Mouse (Mus musculus): ENCODE data around the gene Chp2. TPM values are rescaled to one million over a fixed set of nuclear protein-coding genes. Genes with fewer than 3 reads are reported as not detected.

Gene Chp2
- 119 and 275 TPM in 2 replicates for polyA plus RNA-seq (2012; rRNA removed)

- DNase-seq (ENCODE audit: low read depth, low spot score) = peak; percentile 62
- WGBS = 6% methylated on average over 20 of the region's 20 CpGs
These were observed at the start of gene Chp2 for GRCm38 (mm10) chr7:122219315-122219801. Gene Chp2 (plus strand): TSS chr7:122219496.

GRCm38 (mm10) chr7:122170705-122171104, 48.6 kb upstream of the Chp2 start:
- 84% methylated on average over 6 of the region's 6 CpGs for WGBS
- DNase-seq (ENCODE audit: low read depth, low spot score) = no peak

GRCm38 (mm10) chr7:122171613-122172012, 47.7 kb upstream of the Chp2 start:
- no peak for DNase-seq (ENCODE audit: low read depth, low spot score)

GRCm38 (mm10) chr7:122180720-122181119, 38.6 kb upstream of the Chp2 start:
- no peak for DNase-seq (ENCODE audit: low read depth, low spot score)
- 92% methylated on average over 7 of the region's 7 CpGs for WGBS

More at GRCm38 (mm10) chr7:122171613-122172012, 47.7 kb upstream of the Chp2 start:
- WGBS = 70% methylated on average over 10 of the region's 10 CpGs

GRCm38 (mm10) chr7:122184569-122184968, 34.7 kb upstream of the Chp2 start:
- WGBS = 30% methylated on average over 5 of the region's 5 CpGs
- DNase-seq (ENCODE audit: low read depth, low spot score) = peak; percentile 67

GRCm38 (mm10) chr7:122186043-122186442, 33.3 kb upstream of the Chp2 start, which contains the start of gene Ern2:
Gene Ern2 (minus strand): TSS chr7:122186207.
- 7% methylated on average over 17 of the region's 17 CpGs for WGBS
- DNase-seq (ENCODE audit: low read depth, low spot score) = no peak

GRCm38 (mm10) chr7:122189484-122189883, 29.8 kb upstream of the Chp2 start:
- no peak for DNase-seq (ENCODE audit: low read depth, low spot score)
- WGBS = 36% methylated on average over 7 of the region's 7 CpGs

- WGBS = 78% methylated on average over 10 of the region's 10 CpGs
- no peak for DNase-seq (ENCODE audit: low read depth, low spot score)
These were observed 28.2 kb upstream of the Chp2 start for GRCm38 (mm10) chr7:122191097-122191496.

GRCm38 (mm10) chr7:122193919-122194318, 25.4 kb upstream of the Chp2 start:
- DNase-seq (ENCODE audit: low read depth, low spot score) = no peak

- no peak for DNase-seq (ENCODE audit: low read depth, low spot score)
- WGBS = 30% methylated on average over 9 of the region's 9 CpGs
These were observed 22.5 kb upstream of the Chp2 start for GRCm38 (mm10) chr7:122196771-122197170.

- peak; percentile 63 for DNase-seq (ENCODE audit: low read depth, low spot score)
- WGBS = 22% methylated on average over 4 of the region's 4 CpGs
These were observed 22.0 kb upstream of the Chp2 start for GRCm38 (mm10) chr7:122197306-122197705.

- 14% methylated on average over 5 of the region's 5 CpGs for WGBS
- no peak for DNase-seq (ENCODE audit: low read depth, low spot score)
These were observed 20.0 kb upstream of the Chp2 start for GRCm38 (mm10) chr7:122199296-122199695.

GRCm38 (mm10) chr7:122203936-122204335, 15.4 kb upstream of the Chp2 start:
- no peak for DNase-seq (ENCODE audit: low read depth, low spot score)

GRCm38 (mm10) chr7:122206121-122206520, 13.2 kb upstream of the Chp2 start:
- WGBS = 92% methylated on average over 2 of the region's 2 CpGs
- no peak for DNase-seq (ENCODE audit: low read depth, low spot score)

More at GRCm38 (mm10) chr7:122203936-122204335, 15.4 kb upstream of the Chp2 start:
- 16% methylated on average over 2 of the region's 2 CpGs for WGBS

GRCm38 (mm10) chr7:122208276-122209021, 10.8 kb upstream of the Chp2 start:
- 11% methylated on average over 7 of the region's 7 CpGs for WGBS
- DNase-seq (ENCODE audit: low read depth, low spot score) = no peak

- peak; percentile 75 for DNase-seq (ENCODE audit: low read depth, low spot score)
- WGBS = 38% methylated on average over 7 of the region's 7 CpGs
These were observed 6.9 kb downstream of the Chp2 start for GRCm38 (mm10) chr7:122226020-122226742.

GRCm38 (mm10) chr7:122226744-122227143, 7.4 kb downstream of the Chp2 start:
- DNase-seq (ENCODE audit: low read depth, low spot score) = no peak
- WGBS = 42% methylated on average over 4 of the region's 4 CpGs

- 70% methylated on average over 3 of the region's 3 CpGs for WGBS
- no peak for DNase-seq (ENCODE audit: low read depth, low spot score)
These were observed 10.0 kb downstream of the Chp2 start for GRCm38 (mm10) chr7:122229306-122229705.

- 91% methylated on average over 4 of the region's 4 CpGs for WGBS
These were observed 10.6 kb downstream of the Chp2 start for GRCm38 (mm10) chr7:122229916-122230315.

GRCm38 (mm10) chr7:122230866-122231265, 11.6 kb downstream of the Chp2 start:
- no peak for DNase-seq (ENCODE audit: low read depth, low spot score)
- 83% methylated on average over 4 of the region's 4 CpGs for WGBS

More at GRCm38 (mm10) chr7:122229916-122230315, 10.6 kb downstream of the Chp2 start:
- DNase-seq (ENCODE audit: low read depth, low spot score) = no peak

GRCm38 (mm10) chr7:122238939-122239338, 19.6 kb downstream of the Chp2 start:
- DNase-seq (ENCODE audit: low read depth, low spot score) = peak; percentile 50
- 26% methylated on average over 2 of the region's 2 CpGs for WGBS

Data from large intestine, adult 2 months (tissue).